Mouse (Mus musculus): Measurements from ENCODE around the gene Arpc2. TPM values are rescaled to one million over a fixed set of nuclear protein-coding genes. Genes with fewer than 3 reads are reported as not detected.

Gene Arpc2
- polyA plus RNA-seq, 1 experiment from 2014 or later, result 238 TPM

GRCm38 (mm10) chr1:74277883-74278537 lies 42.1 kb downstream of the Arpc2 start:
- no peak overlapping the region for H3K4me3 ChIP-seq (ENCODE audit: low read depth, low read length)
- peaks cover 3% of the 10 kb centered on the region for H3K4me1 ChIP-seq (ENCODE audit: insufficient read depth)
- peaks cover 25% of the 10 kb centered on the region for H3K36me3 ChIP-seq (replicated peaks; ENCODE audit: insufficient read depth, low read length)
- ATAC-seq (no peak), DNase-seq (no peak)
- no peak overlapping the region for H3K27ac ChIP-seq (ENCODE audit: low read depth)
- TF ChIP-seq CTCF (IDR thresholded peaks at IDR 0.05; ENCODE audit: low read depth) (no peak), EP300 (IDR thresholded peaks at IDR 0.05; ENCODE audit: low read depth) (no peak)
- no peak overlapping the region for H3K9ac ChIP-seq (replicated peaks)
- H3K27me3 ChIP-seq (ENCODE audit: insufficient read depth, low read length), result no peaks in the 10 kb centered on the region
- H3K4me2 ChIP-seq (ENCODE audit: low read depth, low read length), result no peak overlapping the region
- 59% methylated on average over 8 of the region's 8 CpGs for WGBS (ENCODE audit: insufficient replicate concordance)
- H3K9me3 ChIP-seq (ENCODE audit: low read length), result no peaks in the 10 kb centered on the region

- Histone ChIP-seq H3K27ac (ENCODE audit: low read depth) (no peak within 1 kb of the TSS), H3K27me3 (ENCODE audit: insufficient read depth, low read length) (no peaks in the 10 kb centered on the region), H3K4me3 (ENCODE audit: low read depth, low read length) (no peak within 1 kb of the TSS), H3K9me3 (ENCODE audit: low read length) (no peaks in the 10 kb centered on the region), H3K9ac (replicated peaks) (no peak within 1 kb of the TSS), H3K4me1 (ENCODE audit: insufficient read depth) (peaks cover 3% of the 10 kb centered on the region), H3K4me2 (ENCODE audit: low read depth, low read length) (no peak within 1 kb of the TSS), H3K36me3 (replicated peaks; ENCODE audit: insufficient read depth, low read length) (peaks cover 25% of the 10 kb centered on the region)
- WGBS (ENCODE audit: insufficient replicate concordance), result 81% methylated on average over 10 of the region's 10 CpGs
- no peak for DNase-seq
- no peak for TF ChIP-seq CTCF (IDR thresholded peaks at IDR 0.05; ENCODE audit: low read depth)
- no peak for TF ChIP-seq EP300 (IDR thresholded peaks at IDR 0.05; ENCODE audit: low read depth)
- ATAC-seq, result no peak
These were observed 42.7 kb downstream of the Arpc2 start, which contains the start of gene Gpbar1 for GRCm38 (mm10) chr1:74278538-74278937. Gene Gpbar1 (plus strand): TSS chr1:74278550.

GRCm38 (mm10) chr1:74278988-74279387 lies 43.1 kb downstream of the Arpc2 start:
- TF ChIP-seq EP300 (IDR thresholded peaks at IDR 0.05; ENCODE audit: low read depth), result no peak
- TF ChIP-seq CTCF (IDR thresholded peaks at IDR 0.05; ENCODE audit: low read depth), result no peak
- Histone ChIP-seq H3K9ac (replicated peaks) (no peak overlapping the region), H3K4me3 (ENCODE audit: low read depth, low read length) (no peak overlapping the region), H3K36me3 (replicated peaks; ENCODE audit: insufficient read depth, low read length) (peaks cover 25% of the 10 kb centered on the region), H3K27ac (ENCODE audit: low read depth) (no peak overlapping the region), H3K9me3 (ENCODE audit: low read length) (no peaks in the 10 kb centered on the region), H3K27me3 (ENCODE audit: insufficient read depth, low read length) (no peaks in the 10 kb centered on the region), H3K4me1 (ENCODE audit: insufficient read depth) (peaks cover 8% of the 10 kb centered on the region), H3K4me2 (ENCODE audit: low read depth, low read length) (no peak overlapping the region)
- WGBS (ENCODE audit: insufficient replicate concordance), result 80% methylated on average over 11 of the region's 11 CpGs
- ATAC-seq (no peak), DNase-seq (no peak)

GRCm38 (mm10) chr1:74280591-74281325 lies 44.9 kb downstream of the Arpc2 start:
- DNase-seq (no peak), ATAC-seq (no peak)
- no peak for TF ChIP-seq EP300 (IDR thresholded peaks at IDR 0.05; ENCODE audit: low read depth)
- TF ChIP-seq CTCF (IDR thresholded peaks at IDR 0.05; ENCODE audit: low read depth), result no peak
- H3K4me1 ChIP-seq (ENCODE audit: insufficient read depth), result peaks cover 9% of the 10 kb centered on the region
- peaks cover 25% of the 10 kb centered on the region for H3K36me3 ChIP-seq (replicated peaks; ENCODE audit: insufficient read depth, low read length)
- no peaks in the 10 kb centered on the region for H3K9me3 ChIP-seq (ENCODE audit: low read length)
- WGBS (ENCODE audit: insufficient replicate concordance), result 77% methylated on average over 14 of the region's 14 CpGs
- no peak overlapping the region for H3K4me2 ChIP-seq (ENCODE audit: low read depth, low read length)
- no peak overlapping the region for H3K4me3 ChIP-seq (ENCODE audit: low read depth, low read length)
- H3K27me3 ChIP-seq (ENCODE audit: insufficient read depth, low read length), result no peaks in the 10 kb centered on the region
- no peak overlapping the region for H3K9ac ChIP-seq (replicated peaks)
- no peak overlapping the region for H3K27ac ChIP-seq (ENCODE audit: low read depth)

GRCm38 (mm10) chr1:74281372-74281771 lies 45.5 kb downstream of the Arpc2 start:
- peaks cover 25% of the 10 kb centered on the region for H3K36me3 ChIP-seq (replicated peaks; ENCODE audit: insufficient read depth, low read length)
- 81% methylated on average over 2 of the region's 2 CpGs for WGBS (ENCODE audit: insufficient replicate concordance)
- no peak overlapping the region for H3K4me3 ChIP-seq (ENCODE audit: low read depth, low read length)
- no peak for TF ChIP-seq EP300 (IDR thresholded peaks at IDR 0.05; ENCODE audit: low read depth)
- TF ChIP-seq CTCF (IDR thresholded peaks at IDR 0.05; ENCODE audit: low read depth), result no peak
- H3K27ac ChIP-seq (ENCODE audit: low read depth), result no peak overlapping the region
- no peak overlapping the region for H3K4me2 ChIP-seq (ENCODE audit: low read depth, low read length)
- ATAC-seq (no peak), DNase-seq (no peak)
- peaks cover 9% of the 10 kb centered on the region for H3K4me1 ChIP-seq (ENCODE audit: insufficient read depth)
- no peaks in the 10 kb centered on the region for H3K27me3 ChIP-seq (ENCODE audit: insufficient read depth, low read length)
- no peaks in the 10 kb centered on the region for H3K9me3 ChIP-seq (ENCODE audit: low read length)
- no peak overlapping the region for H3K9ac ChIP-seq (replicated peaks)

GRCm38 (mm10) chr1:74281886-74282285 lies 46.0 kb downstream of the Arpc2 start:
- no peaks in the 10 kb centered on the region for H3K9me3 ChIP-seq (ENCODE audit: low read length)
- no peak overlapping the region for H3K4me3 ChIP-seq (ENCODE audit: low read depth, low read length)
- ATAC-seq (no peak), DNase-seq (no peak)
- H3K4me1 ChIP-seq (ENCODE audit: insufficient read depth), result peaks cover 9% of the 10 kb centered on the region
- peaks cover 25% of the 10 kb centered on the region for H3K36me3 ChIP-seq (replicated peaks; ENCODE audit: insufficient read depth, low read length)
- WGBS (ENCODE audit: insufficient replicate concordance), result 90% methylated on average over 8 of the region's 8 CpGs
- no peak overlapping the region for H3K9ac ChIP-seq (replicated peaks)
- H3K27ac ChIP-seq (ENCODE audit: low read depth), result no peak overlapping the region
- H3K27me3 ChIP-seq (ENCODE audit: insufficient read depth, low read length), result no peaks in the 10 kb centered on the region
- no peak for TF ChIP-seq CTCF (IDR thresholded peaks at IDR 0.05; ENCODE audit: low read depth)
- no peak for TF ChIP-seq EP300 (IDR thresholded peaks at IDR 0.05; ENCODE audit: low read depth)
- no peak overlapping the region for H3K4me2 ChIP-seq (ENCODE audit: low read depth, low read length)

All from liver, postnatal 0 days (tissue).